Mouse (Mus musculus) megakaryocyte, embryonic 14.5 days (primary cell): ENCODE measurements around the gene Slc25a17. TPM values are rescaled to one million over a fixed set of nuclear protein-coding genes. Genes with fewer than 3 reads are reported as not detected.

ENCODE experiments used
- H3K27me3 ChIP-seq: replicated peaks from 2 replicates; pipeline ENCODE3; 2012; ENCODE audit warnings: inconsistent platforms
- H3K36me3 ChIP-seq: replicated peaks from 2 replicates; pipeline ENCODE3; 2012; ENCODE audit warnings: low read length, inconsistent platforms, mixed read lengths
- H3K4me1 ChIP-seq: 2 replicates; pipeline ENCODE4 v1.6.1; 2012; ENCODE audit warnings: inconsistent platforms
- H3K4me3 ChIP-seq: replicated peaks from 2 replicates; pipeline ENCODE3; 2012; ENCODE audit warnings: moderate library complexity, mild to moderate bottlenecking, inconsistent platforms
- H3K9me3 ChIP-seq: 2 replicates; pipeline ENCODE4 v1.6.1; 2012; ENCODE audit warnings: inconsistent platforms
- FLI1 ChIP-seq: IDR thresholded peaks from 2 replicates; pipeline ENCODE4 v1.6.1; 2012; ENCODE audit warnings: low read length, inconsistent platforms, mixed read lengths
- GATA1 ChIP-seq: IDR thresholded peaks from 3 replicates; pipeline ENCODE4 v1.6.1; 2012; ENCODE audit warnings: mixed read lengths, low read length, inconsistent platforms, borderline replicate concordance
- polyA plus RNA-seq: library from polyadenylated mRNA; stranded (reverse); fragments of >175 nt; gene quantifications from 2 replicates; pipeline ENCODE4 v1.2.3, GENCODE M21; 2012; ENCODE audit warnings: low replicate concordance; ENCODE audit not compliant: insufficient read depth

Gene Slc25a17
- polyA plus RNA-seq = 3.7 TPM in 1 of 2 replicates, not detected in the other

GRCm38 (mm10) chr15:81360345-81361021, at the start of gene Slc25a17:
Slc25a17 (minus strand) TSS chr15:81360812.
- Histone ChIP-seq H3K4me3 (peak within 1 kb of the TSS; percentile 96), H3K9me3 (no peaks in the 10 kb centered on the region), H3K36me3 (peaks cover 32% of the 10 kb centered on the region), H3K27me3 (no peaks in the 10 kb centered on the region), H3K4me1 (peaks cover 61% of the 10 kb centered on the region)
- TF ChIP-seq GATA1 (no peak), FLI1 (no peak)

GRCm38 (mm10) chr15:81408199-81408598, 47.6 kb upstream of the Slc25a17 start, which contains the start of gene Dnajb7:
Dnajb7 (minus strand) TSS chr15:81408299.
- Histone ChIP-seq H3K4me1 (peaks cover 16% of the 10 kb centered on the region), H3K36me3 (peaks cover 18% of the 10 kb centered on the region), H3K9me3 (no peaks in the 10 kb centered on the region), H3K27me3 (no peaks in the 10 kb centered on the region), H3K4me3 (no peak within 1 kb of the TSS)
- TF ChIP-seq GATA1 (no peak), FLI1 (no peak)

DNA sequence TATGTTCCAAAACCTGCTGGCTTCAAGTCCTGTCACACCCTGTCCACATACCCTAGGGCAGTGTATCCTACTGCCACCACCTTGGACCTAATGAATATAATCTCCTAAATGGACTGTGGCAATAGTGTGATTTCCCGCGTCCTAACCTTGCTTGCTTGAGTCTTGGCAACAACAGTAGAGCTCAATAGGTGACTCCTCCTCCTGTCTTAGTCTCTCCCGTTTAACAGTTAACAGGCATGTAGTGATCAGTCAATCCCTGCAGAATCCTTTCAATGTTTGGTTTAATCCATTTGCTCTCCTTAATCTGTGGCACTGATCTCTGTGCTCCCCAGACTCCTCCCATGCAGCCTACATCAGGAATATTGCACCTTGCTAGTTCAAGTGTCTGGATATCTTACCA, 44.4 kb upstream of the Slc25a17 start:
- no peak for TF ChIP-seq FLI1
- no peak for TF ChIP-seq GATA1
- H3K4me1 ChIP-seq = peaks cover 35% of the 10 kb centered on the region

DNA sequence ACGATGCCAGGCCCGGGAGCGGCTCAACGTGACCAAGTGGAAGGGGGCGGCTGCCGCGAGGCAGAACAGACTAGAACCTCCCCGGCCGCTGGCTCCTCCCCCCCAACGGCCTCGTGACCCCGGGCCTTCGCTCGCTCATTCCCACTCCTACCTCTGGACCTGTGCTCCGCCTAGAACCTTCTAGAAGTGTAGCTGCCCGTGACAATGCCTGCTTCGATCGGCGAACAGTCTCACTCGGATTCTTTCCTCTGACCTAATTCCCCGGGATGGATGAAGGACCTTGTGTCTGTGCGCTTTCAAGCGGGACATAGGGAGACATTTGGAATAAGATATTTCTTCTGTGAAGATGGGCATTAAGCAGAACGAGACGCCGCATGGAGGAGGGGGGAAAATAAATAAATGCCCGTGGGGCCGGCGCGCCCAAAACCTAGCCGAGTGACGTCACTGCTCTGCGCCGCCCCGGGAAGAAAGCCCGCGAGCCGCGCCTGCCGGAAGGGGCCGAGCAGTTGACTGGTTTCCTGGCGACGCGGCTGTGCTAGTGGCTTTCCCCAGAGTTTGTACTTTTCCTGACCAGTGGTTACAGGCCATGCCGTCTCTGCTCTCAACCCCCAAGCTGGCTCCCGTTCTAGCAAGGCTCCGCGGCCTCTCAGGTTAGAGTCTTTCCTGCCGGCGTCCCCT, 39.2 kb upstream of the Slc25a17 start, which contains the start of the genes St13 and Xpnpep3:
TSS of gene St13 (minus strand) at position 440 of the 678 bp plus-strand sequence.
TSS of gene Xpnpep3 (plus strand) at position 501 of the 678 bp plus-strand sequence.
- H3K9me3 ChIP-seq = no peaks in the 10 kb centered on the region
- H3K36me3 ChIP-seq = peaks cover 7% of the 10 kb centered on the region
- peaks cover 46% of the 10 kb centered on the region for H3K4me1 ChIP-seq
- H3K27me3 ChIP-seq = no peaks in the 10 kb centered on the region
- peak within 1 kb of the TSS; percentile 97 for H3K4me3 ChIP-seq
- no peak for TF ChIP-seq FLI1
- no peak for TF ChIP-seq GATA1

More for the DNA sequence above, 44.4 kb upstream of the Slc25a17 start:
- Histone ChIP-seq H3K9me3 (no peaks in the 10 kb centered on the region), H3K4me3 (no peak overlapping the region), H3K36me3 (peaks cover 16% of the 10 kb centered on the region), H3K27me3 (no peaks in the 10 kb centered on the region)

DNA sequence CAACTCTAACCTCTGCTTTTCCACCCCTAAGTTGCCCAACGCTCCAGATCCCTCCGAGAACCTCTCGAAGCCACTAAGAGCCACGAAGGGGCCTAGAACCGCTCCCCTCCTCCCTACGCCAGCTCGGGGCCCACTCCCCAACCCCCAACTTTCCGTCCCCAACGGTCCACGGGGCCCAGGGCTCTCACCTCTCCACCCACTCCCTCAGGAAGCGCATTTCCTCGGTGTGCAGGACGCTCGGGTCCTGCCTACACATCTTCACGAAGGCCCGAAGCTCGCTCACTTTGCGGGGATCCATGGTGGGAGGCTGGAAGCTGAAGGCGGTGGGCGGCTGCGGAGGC, 38.7 kb upstream of the Slc25a17 start:
- H3K4me1 ChIP-seq = peaks cover 51% of the 10 kb centered on the region
- TF ChIP-seq GATA1 (no peak), FLI1 (no peak)
- H3K4me3 ChIP-seq = peak overlapping the region; percentile 97
- H3K9me3 ChIP-seq = no peaks in the 10 kb centered on the region
- H3K27me3 ChIP-seq = no peaks in the 10 kb centered on the region
- peaks cover 7% of the 10 kb centered on the region for H3K36me3 ChIP-seq

DNA sequence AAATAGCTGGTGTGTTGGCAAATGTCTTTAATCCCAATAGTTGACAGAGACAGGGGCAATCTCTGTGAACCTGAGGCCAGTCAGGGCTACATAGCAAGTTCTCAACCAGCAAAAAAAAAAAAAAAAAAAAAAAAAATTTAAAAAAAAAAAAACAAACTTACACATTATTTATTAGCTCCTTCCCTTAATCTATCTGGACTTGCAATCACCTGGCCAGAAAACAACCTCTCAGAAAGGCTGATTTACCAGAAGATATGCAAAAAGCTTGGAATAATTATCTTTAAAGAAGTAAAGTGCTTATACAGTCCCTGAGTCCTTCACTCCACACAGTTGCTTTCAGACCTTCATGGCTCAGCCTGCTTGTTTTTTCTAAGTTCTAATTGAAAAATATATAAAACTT, 37.6 kb upstream of the Slc25a17 start:
- TF ChIP-seq GATA1 = no peak
- TF ChIP-seq FLI1 = no peak
- Histone ChIP-seq H3K36me3 (peaks cover 7% of the 10 kb centered on the region), H3K4me1 (peaks cover 62% of the 10 kb centered on the region), H3K9me3 (no peaks in the 10 kb centered on the region), H3K4me3 (peak overlapping the region; percentile 97), H3K27me3 (no peaks in the 10 kb centered on the region)

GRCm38 (mm10) chr15:81394211-81394915, 33.8 kb upstream of the Slc25a17 start:
- TF ChIP-seq FLI1 (no peak), GATA1 (no peak)

GRCm38 (mm10) chr15:81392997-81393396, 32.4 kb upstream of the Slc25a17 start:
- TF ChIP-seq FLI1 = no peak
- no peak for TF ChIP-seq GATA1
- Histone ChIP-seq H3K36me3 (peaks cover 45% of the 10 kb centered on the region), H3K4me1 (peaks cover 43% of the 10 kb centered on the region), H3K9me3 (no peaks in the 10 kb centered on the region), H3K27me3 (no peaks in the 10 kb centered on the region), H3K4me3 (peak overlapping the region; percentile 85)

More at GRCm38 (mm10) chr15:81394211-81394915, 33.8 kb upstream of the Slc25a17 start:
- Histone ChIP-seq H3K9me3 (no peaks in the 10 kb centered on the region), H3K36me3 (peaks cover 32% of the 10 kb centered on the region), H3K27me3 (no peaks in the 10 kb centered on the region), H3K4me1 (peaks cover 49% of the 10 kb centered on the region), H3K4me3 (no peak overlapping the region)

DNA sequence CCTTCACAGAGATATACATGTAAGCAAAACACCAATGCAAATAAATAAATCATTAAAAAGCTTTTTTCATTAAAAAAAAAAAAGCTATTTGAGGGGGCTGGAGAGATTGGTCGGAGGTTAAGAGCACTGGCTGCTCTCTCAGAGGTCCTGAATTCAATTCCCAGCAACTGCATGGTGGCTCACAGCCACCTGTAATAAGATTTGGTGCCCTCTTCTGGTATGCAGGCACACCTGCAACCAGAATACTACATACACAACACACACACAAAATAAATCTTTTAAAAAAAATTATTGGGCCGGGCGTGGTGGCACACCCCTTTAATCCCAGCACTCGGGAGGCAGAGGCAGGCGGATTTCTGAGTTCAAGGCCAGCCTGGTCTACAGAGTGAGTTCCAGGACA, 25.7 kb upstream of the Slc25a17 start:
- no peak for TF ChIP-seq GATA1
- TF ChIP-seq FLI1 = no peak
- Histone ChIP-seq H3K36me3 (peaks cover 91% of the 10 kb centered on the region), H3K4me1 (no peaks in the 10 kb centered on the region), H3K9me3 (no peaks in the 10 kb centered on the region), H3K4me3 (no peak overlapping the region), H3K27me3 (no peaks in the 10 kb centered on the region)
